Mouse (Mus musculus) lung, postnatal 25 days (tissue): Measurements from ENCODE around the gene Cmtr1.
A peak's percentile ranks its signal among the peaks of the same experiment; 100 is the strongest.
"Not testable (repeated sequence)": the region's sequence is repeated elsewhere in the genome, so short reads cannot be mapped to it uniquely, and the experiment has no call there.

Source experiments
- DNase-seq: peaks from one replicate; pipeline ENCODE4 v3.0.0; 2022; ENCODE audit warnings: low spot score

Gene Cmtr1

DNA sequence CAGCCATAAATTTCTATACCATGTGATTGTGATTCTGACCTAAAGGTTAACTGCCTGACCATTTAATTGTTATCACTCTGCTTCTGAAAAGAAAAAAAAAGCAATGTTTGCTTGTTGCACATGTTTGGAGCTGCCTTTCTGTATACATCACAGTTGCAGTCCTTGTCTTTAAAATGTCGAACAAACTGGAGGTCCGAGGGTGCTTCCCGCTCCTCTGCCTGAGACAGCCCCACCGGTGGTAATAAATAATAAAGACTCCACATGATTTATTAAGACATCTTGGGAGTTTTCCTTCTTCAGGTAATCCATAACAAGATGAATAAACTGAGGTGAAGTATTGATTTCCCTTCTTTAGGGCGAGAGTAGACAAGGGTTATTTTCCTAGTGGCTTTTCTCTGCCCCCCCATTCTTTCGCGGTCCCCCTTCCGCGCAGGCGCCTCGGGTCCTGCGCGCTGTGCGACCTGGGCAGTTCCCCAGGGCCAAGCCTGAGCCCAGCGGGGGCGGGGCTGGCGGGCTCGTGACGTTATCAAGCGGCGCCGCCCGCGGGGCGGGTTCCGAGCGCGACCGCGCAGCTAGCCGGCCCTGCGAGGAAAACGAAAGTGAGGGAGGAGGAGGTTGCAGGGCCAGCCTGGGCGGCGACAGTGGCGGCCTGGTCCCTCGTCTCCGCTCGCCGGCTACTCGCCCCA, at the start of gene Cmtr1:
TSS of gene Cmtr1 (plus strand) at position 520 of the 686 bp plus-strand sequence.
- DNase-seq: peak; percentile 97

DNA sequence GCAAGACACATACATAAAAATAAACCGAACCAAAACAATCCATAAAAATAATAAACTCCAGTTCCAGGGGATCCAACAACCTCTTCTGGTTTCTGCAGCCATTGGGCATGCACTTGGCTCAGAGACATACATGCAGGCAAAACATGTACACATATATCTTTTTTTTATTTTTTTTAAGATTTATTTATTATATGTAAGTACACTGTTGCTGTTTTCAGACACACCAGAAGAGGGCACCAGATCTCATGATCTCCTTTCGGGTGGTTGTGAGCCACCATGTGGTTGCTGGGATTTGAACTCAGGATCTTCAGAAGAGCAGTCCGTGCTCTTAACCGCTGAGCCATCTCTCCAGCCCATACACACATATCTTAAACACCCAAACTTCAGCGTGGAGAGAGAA, 46.9 kb upstream of the Cmtr1 start:
- not testable (repeated sequence) for DNase-seq

DNA sequence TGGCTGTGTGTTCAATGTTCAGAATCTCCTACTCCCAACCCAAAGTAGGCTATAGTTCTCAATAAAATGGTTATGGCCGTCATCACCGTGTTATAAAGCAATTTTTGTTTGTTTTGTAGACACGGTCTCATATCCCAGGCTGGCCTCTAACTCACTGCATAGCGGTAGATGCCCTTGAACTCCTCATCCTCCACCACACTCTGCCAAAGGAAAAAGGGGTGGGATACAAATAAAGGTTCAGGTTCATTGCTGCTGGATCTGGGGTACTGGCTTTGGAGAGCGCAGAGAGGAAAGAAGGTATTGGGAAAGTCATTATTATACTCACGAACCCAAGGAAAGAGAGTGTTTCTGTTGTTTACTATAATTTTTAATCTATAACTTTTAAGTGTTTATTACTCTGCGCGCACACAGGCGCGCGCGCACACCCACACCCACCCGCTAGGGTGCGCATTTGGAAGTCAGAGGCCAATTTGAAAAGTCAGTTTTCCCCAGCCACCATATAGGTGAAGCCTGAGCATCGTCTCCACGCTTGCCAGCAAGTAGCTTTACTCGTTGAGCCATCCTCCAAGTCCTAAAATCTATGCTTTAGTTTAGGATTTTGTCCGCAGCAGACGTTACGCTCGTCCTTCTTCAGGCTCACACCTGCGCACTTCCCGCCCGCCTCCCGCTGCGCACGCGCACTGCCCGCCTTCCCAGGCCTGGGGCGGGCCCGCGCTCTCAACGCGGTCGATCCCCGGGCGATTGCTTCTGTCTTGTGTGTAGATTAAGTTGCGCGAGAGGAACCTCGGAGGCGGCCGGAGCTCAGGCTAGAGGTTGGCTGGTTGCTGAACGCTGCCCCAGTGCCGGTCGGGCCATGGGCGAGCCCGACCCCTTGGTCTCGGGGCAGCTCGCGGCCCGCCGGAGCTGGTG, 46.0 kb upstream of the Cmtr1 start, which contains the start of the genes Rnf8 and Gm28043:
TSS of gene Rnf8 (plus strand) at position 676 of the 909 bp plus-strand sequence.
TSS of gene Gm28043 (plus strand) at position 762 of the 909 bp plus-strand sequence.
- DNase-seq: peak; percentile 94

DNA sequence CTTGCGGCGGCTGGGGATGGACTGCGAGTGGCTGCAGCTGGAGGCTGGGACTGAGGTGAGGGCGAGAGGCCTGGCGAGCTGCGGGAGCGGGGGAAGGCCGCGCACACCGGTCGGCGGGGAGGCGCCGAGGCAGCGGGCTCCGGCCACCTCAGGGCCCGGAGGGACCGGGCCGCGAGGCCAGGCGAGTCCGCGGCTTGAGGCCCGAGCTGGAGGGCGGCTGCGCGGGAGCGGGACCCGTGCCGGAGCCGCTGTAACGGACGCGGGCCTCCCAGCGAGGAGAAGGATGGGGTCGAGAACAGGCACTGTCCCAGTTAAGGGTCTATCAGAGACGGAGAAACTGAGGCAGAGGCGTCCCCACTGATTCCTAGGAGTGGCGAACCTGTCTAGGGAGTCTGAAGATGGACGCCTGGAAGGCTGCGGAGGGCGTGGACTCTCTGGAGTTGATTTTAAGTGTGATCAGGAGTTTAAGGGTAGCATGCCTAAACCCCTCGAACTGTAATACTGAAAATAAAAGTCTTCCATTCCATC, 45.3 kb upstream of the Cmtr1 start:
- DNase-seq: no peak

DNA sequence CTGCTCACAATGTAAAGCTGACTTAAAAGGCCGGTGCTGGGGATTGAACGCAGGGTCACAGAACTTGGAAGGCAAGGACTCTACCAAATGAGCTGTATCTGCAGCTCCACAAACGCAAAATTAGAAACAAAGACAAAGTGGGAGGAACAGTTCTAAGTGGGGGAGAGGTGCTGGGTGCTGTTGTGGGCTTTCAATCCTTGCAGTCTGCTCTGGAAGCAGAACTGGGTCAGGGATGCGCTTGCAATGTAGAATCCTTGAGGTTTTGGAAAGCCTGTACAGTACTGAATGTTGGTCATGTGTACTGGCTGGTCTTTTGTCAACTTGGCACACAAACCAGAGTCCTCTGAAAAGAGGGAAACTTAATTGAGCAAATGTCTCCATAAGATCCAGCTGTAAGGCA, 44.8 kb upstream of the Cmtr1 start:
- DNase-seq: no peak

DNA sequence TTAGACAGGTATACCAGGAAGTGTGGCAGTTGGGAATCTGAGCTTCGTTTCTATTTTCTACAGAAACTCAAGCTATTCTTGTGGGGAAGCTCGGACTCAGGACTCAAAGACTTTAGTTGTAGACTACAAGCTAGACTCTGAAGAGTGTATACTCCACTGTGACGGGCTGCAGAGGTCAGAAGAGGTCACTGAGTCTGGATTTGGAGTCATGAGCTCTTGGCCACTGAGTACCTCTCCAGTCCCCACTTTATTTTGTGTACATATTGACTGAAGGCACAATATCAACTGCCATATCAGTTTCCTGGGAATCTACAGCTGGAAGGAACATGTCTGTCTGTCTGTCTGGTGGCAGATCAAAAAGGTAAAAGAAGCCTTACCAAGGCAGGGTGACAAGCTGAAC, 41.2 kb upstream of the Cmtr1 start:
- DNase-seq: peak; percentile 48

DNA sequence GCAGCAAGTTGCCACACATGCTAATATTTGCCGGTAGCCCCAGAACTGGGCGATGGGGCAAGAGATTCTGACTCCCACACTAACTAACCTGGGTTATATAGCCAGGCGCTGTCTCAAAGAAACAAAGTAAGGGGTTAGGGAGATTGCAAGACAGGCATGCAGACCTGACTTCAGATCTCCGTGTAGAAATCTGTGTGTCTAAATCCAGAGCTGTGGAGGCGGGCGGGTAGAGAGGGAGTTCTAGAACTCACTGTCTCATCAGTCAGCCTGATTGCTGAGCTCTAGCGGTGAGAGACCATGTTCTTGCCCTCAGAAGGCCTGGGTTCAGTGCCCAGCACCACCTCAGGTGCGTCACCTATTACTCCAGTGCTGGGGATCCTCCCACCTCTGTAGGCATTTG, 36.9 kb upstream of the Cmtr1 start:
- DNase-seq: no peak

DNA sequence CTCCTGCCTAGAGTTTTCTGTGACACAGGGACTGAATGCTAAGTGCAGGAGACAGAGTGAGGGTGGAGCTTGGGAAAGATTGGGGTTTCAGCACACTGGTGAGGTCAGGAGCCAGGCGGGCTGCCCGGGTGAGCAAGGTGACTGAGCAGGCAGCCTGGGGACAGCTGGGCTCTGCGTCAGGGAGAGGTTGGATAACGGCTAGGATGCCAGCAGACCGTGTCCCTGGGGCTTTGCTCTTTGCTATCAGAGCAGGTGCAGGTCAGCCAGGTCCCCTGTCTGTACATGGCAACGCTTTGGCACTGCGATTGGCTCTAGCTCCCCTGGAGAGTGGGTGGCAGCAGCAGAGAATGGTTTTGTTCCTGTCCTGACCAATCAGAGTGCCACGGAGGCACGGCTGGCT, 33.1 kb upstream of the Cmtr1 start:
- DNase-seq: no peak

DNA sequence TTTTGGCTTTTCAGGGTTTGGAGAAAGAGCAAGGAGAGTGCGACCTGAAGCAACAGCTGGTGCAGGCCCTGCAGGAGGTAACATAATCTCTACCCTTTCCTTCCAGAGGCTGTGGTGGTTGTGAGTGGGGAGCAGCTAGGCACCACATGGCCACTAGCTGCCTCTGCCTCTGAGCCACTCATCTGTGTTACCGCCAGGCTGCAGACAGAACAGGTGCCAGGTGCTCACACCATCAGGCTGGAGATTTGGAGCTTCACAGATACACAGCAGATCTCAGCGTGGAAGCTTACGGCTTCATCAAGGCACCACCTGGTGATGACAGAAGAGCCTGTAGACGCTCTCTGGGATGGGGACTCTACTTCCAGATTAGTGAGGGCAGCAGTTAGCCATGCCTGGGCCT, 31.4 kb upstream of the Cmtr1 start:
- DNase-seq: no peak

DNA sequence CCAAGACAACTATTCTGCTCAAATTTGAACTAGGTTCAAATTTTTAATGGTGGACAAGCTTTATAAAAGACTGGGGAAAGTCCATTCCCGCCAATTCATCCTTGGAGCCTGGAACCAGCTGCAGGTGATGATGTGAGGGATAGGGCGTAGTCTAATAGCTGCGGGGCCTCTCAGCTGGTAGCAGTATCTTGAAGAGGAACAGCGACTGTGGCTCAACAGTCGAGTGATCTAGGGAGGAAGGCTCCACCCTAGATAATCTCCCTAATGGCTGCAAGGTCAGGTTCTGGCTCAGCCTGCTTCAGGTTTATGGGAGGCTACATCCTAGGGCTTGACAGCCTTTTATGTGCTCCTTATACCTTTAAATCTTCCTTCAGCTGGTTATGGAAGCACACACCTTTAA, 30.8 kb upstream of the Cmtr1 start:
- no peak for DNase-seq

DNA sequence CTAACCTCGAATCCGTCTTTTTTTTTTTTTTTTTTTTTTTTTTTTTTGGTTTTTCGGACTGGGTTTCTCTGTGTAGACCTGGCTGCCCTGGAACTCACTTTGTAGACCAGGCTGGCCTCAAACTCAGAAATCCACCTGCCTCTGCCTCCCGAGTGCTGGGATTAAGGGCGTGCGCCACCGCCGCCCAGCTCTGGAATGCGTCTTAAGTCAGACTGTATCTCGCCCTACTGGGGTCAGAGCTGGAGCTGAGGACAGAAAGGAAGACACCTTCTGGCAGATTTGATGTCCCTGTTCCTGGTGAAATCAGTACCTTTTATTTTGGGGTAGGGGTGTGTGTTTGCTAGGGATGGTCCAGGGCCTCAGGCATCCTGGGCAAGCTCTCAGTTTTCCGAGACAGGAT, 28.1 kb upstream of the Cmtr1 start:
- DNase-seq: no peak

DNA sequence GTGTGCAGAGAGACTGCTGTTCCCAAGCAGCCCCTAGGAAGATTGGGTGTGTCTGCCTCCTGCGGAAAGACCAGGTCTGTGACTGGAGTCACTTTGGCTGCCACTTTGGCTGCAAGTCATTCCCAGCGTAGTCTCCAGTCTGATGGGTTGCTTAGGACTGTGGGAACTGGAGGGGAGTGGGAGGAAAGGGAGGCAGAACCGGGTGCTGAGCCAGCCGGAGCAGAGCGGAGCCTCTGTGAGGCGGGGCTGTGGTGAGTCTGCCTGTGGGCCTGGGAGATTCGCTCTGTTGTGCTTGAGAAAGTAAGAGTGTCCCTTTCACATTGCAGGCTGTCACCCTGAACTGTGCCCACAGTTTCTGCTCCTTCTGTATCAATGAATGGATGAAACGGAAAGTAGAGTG, 24.9 kb upstream of the Cmtr1 start:
- DNase-seq: no peak

DNA sequence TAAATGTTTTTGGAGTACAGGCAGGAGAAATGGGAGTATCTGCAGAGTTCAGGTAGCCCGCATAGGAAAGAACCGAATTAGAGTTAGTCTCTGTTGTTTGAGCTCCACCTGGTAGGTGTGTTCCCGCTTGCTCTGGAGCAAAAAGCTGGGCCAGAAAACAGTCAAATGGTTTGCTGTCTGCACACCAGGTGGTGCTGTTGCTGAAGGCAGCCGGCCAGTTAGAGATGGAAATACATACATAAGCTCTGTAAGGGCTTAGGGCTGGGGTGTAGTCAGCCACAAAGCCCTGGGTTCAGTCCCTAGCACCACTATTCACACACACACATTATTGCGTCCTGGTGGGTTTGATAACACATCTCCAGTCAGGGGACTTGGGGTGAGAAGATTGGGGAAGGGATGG, 24.3 kb upstream of the Cmtr1 start:
- DNase-seq: peak; percentile 9

DNA sequence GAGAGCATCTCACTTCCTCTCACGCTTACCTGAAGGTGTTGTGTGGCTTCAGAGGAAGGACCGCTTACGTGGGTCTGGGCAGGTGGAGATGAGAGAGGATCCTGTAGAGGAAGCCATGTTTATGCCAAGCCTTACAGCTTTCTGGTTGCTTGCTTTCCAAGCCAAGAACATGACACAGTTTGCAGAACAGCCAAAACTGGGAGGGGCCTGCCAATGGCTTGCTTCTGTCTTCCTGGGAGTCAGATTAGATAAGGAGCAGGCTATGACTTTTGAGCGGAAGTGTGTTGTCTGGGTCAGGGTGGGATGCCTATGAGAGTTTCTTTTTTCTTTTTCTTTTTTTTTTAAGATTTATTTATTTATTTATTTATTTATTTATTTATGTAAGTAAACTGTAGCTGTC, 23.0 kb upstream of the Cmtr1 start:
- no peak for DNase-seq

DNA sequence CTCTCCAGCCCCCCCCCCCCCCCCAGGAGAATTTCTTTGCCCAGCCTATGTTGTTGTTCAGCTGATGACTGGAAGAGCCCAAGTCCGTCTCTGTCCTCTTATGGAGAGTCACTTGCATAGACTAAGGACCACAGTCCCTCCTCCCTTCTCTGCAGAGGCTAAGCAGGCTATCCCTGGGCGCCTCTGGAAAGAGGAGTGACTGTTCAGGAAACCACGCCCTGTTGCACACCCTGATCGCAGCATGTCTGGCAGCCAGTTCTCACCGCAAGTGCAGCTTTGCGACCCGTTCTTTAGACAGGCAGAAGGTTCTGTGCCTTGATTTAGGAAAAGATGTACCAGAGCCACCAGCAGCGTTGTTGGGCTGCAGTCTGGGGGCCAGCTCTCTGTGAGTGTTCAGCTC, 22.5 kb upstream of the Cmtr1 start:
- peak; percentile 24 for DNase-seq

DNA sequence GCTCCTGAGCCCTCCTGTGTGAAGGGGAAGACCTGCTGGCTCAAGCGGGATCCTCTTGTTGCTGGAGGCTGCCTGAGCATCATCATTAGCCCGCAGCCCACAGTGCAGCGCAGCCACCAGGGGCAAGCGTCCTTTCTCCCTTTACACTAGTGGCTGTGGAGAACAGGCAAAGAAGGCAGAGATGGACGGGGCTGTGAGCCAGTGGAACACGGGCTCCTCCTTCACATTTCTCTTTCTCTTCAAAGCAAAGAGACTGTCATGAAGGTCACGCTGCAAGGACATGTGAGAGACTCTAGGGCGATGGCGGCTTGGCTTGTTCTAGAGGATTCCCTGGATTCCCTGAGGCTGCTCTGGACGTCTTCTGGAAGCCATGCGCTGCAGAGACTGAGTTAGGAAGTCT, 19.4 kb upstream of the Cmtr1 start:
- DNase-seq: no peak

DNA sequence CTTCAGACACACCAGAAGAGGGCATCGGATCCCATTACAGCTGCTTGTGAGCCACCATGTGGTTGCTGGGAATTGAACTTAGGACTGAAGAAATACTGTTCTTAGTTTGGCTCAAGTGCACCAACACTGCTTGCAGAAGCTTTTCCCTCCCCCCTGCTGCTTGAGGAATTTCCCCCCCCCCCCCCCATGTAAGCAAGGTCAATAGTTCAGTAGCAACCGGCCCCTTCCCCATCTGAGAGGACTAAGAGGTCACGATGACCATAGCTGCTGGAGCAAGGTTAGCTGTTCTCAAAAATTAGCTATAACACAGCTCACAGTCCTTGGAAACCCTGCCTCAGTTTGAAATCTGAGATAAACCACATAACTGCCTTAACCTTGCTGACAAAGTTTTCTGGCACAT, 18.2 kb upstream of the Cmtr1 start:
- no peak for DNase-seq

DNA sequence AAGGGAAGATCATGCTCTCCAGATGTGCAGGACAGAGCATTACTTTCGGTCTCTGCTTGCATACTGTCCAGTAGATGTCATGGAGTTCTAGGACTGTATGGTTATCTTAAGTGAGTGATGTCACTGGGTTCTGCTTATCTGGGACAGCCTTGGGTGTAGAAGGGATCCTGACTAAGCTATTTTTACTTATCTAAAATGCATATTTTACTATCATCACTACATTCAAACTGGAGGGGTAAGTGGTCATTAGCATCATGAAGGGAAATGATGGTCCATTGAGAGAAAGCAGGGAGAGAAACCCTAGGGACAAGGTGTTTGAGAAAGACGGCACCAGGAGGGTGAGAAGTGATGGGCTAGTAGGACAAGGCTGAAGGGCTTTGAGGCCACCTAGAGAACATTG, 2.1 kb upstream of the Cmtr1 start:
- DNase-seq: no peak

DNA sequence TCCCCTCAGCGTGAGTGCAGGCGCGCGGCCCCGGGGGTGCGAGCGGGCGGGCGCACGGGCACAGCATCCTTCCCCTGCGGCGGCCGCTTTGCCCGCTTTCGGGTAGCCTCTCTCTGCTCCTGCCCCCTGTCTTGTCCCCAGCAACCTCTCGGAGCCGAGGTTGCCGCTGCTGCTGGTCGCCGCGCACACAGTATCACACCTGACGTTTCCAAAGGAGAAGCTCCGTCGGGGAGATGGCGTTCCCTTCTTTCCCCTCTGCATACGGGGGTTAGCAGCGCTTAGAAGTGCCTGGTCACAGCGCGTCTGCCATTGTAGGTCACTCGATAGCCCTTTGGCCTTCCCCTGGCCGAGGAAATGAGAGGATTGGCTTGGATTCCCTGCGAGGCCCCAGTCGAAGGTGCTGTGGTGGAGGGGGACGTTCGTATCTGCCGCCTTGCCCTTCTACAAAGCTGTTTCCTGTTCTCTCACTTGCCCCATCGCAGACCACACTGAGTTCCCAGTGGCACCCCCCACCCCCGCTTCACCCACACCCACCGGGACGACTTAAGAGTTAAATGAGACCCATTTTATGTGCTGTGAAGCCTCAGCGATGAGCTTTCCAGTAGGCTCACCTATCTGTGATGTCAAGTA, 482 bp downstream of the Cmtr1 start:
- no peak for DNase-seq

DNA sequence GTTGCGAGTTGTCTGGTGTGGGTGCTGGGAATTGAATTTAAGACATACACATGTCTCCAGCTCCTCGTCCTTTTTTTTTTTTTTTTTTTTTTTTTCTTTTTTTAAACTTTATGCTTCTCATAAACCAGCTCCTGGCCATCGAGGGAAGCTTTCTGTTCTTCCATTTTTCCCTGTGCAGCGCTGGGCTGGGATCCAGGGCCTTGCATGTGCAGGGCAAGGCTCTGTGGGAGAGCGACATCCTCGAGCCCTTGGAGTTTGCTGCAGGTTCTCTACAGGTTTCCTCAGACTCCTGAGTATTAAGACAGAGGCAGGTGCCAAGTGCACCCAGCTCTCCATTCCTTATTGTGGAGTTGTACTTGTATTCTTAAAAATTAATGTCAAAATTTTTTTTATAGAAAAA, 1.8 kb downstream of the Cmtr1 start:
- no peak for DNase-seq

DNA sequence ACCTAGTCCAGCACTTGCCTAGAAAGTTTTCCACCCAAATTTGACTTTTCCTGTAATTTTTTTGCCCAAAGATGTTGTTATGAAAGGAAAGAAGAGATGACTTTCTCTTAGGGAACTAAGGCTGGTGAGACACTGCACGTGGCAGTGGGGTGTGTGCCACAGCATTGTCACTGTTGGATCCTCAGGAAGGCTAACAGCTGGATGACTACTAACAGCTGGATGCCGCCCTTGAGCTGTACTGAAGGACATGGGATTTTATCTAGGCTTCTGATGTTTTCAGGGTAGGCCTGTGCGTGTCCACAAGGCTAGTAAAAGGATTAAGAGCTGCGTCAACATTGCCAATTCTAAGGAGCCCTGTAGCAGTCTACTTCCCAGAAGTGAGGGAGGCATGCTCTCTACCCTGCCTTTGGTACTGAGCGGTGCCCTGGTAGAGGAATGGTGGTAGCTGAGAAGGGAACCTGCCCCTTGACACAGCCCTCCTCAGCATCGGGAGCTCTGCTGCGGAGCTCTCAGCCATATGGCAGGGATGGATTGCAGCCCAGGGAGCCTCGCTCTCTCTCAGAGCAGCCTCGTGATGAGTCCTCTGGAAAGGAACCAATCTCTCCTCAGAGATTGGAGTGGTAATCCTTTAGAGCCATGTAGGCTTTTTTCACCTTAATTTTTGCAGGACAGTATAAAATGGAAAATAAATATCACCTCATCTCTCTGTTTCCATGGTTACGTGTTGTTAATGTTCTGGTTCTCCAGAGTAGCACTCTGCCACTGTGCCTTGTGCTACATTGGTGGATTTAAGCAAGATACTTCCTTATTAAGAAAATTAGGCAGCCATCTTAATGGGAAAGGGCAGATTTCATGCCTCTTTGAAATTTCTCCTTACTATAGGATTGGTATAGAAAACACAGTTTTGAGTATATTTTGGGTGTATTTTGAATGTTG, 7.9 kb downstream of the Cmtr1 start:
- no peak for DNase-seq

DNA sequence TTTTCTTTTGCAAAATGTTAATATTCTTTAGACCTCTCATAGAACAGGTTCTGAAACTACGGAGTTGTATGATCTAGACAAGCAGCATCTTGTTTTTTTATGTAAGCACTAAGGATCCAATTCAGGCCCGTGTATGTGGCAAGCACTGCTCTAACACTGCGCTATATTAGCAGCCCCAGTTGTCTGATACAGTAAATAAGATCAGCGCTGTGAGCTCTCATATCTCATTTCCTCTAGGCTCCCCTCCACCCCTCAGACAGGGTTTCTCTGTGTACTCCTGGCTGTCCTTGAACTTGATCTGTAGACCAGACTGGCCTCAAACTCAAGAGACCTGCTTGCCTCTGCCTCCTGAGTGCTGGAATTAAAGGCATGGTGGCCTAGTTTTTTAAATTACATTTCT, 8.6 kb downstream of the Cmtr1 start:
- DNase-seq: no peak
